Mouse (Mus musculus) subcutaneous adipose tissue, adult 2 months (tissue): Measurements from ENCODE around the gene Mrgpra6. TPM values are rescaled to one million over a fixed set of nuclear protein-coding genes. Genes with fewer than 3 reads are reported as not detected.

Experiments
- polyA plus RNA-seq: library from polyadenylated mRNA; depleted of rRNA; stranded (reverse); fragments of >200 nt; gene quantifications from 2 replicates; pipeline ENCODE4 v1.2.3, GENCODE M21; 2012; ENCODE audit warnings: low replicate concordance; rRNA removed

Mrgpra6 gene
- polyA plus RNA-seq: not detected in 2 replicates

DNA sequence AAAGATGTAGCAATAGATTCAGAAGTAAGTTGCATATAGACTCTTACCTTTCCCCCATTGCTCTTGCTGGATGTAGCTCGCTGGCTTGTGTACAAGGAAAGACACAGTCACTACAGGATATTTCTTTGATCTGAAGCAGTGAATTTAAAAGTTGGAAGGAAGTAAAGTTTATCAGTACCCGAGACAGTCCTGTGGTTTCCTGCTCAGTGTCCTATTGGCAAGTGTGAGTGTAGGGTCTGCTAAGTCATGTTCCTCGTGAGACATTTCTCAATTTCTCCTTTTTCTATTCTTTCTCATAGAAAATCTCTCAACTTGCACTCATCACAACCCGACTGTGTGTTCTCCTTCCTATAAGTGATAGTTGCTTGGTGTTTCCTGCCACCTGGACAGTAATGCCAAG lies at the start of gene Mrgpra6:
TSS of gene Mrgpra6 (minus strand) at position 91 of the 400 bp plus-strand sequence.

GRCm38 (mm10) chr7:47252770-47253169 lies 48.0 kb upstream of the Mrgpra6 start, which contains the start of gene Mrgpra9:
Gene Mrgpra9 (minus strand): TSS chr7:47252848.

Other genes starting within 250 kb of the Mrgpra6 start
- gene Uevld, start 246.4 kb downstream of the Mrgpra6 start, polyA plus RNA-seq: 6.0 TPM in 2 replicates
- gene Gm9999, start 221.3 kb downstream of the Mrgpra6 start, polyA plus RNA-seq: not detected in 2 replicates
- 4.2 and 9.4 TPM in 2 replicates for gene Spty2d1, start 196.5 kb downstream of the Mrgpra6 start, polyA plus RNA-seq
- 50.1 and 76.4 TPM in 2 replicates for gene Tmem86a, start 154.3 kb downstream of the Mrgpra6 start, polyA plus RNA-seq
- 0.57 and 28.5 TPM in 2 replicates for gene Ptpn5, start 71.2 kb downstream of the Mrgpra6 start, polyA plus RNA-seq
- not detected in 2 replicates for gene Mrgpra9, start 47.9 kb upstream of the Mrgpra6 start, polyA plus RNA-seq
- not detected in 2 replicates for gene Mrgpra1, start 149.3 kb upstream of the Mrgpra6 start, polyA plus RNA-seq
- 0.19 TPM in 1 of 2 replicates, not detected in the other for gene Mrgpra2a, start 247.2 kb upstream of the Mrgpra6 start, polyA plus RNA-seq